Mouse (Mus musculus) lung, postnatal 0 days (tissue): ENCODE measurements at regions not wholly inside any gene's neighbourhood (a gene's known extent, or its start where the extent isn't known, plus 50 kb on each side); places are given as distances from the start of the nearest gene placed in this dataset.

ENCODE experiments used
- CTCF ChIP-seq: IDR thresholded peaks from 2 replicates; pipeline ENCODE4 v1.5.1; 2016; ENCODE audit warnings: antibody characterized with exemption, mild to moderate bottlenecking
- EP300 ChIP-seq: IDR thresholded peaks from 2 replicates; pipeline ENCODE4 v1.6.1; 2016; ENCODE audit warnings: antibody characterized with exemption, mild to moderate bottlenecking, control low read depth

DNA sequence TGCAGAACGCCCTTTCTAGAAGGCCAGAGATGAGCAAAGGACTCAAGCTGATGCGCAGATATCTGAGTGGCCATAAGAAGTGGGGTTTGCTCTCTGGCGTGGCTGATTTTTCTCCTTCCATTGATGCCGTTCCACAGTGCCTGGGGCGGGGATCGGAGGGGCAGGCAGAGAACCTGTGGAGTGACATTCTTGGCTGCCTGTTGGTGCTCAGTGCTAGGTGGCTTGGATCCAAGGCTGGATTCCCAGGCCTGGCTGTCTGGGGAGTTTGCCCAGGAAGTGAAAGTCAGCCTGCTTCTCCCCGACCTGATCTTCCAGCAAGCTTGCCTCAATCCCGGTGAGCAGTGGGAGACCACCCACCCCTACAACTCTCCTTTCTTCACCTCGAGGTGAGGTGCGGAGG, 181.5 kb downstream of the 3110018I06Rik start:
- TF ChIP-seq CTCF (no peak), EP300 (no peak)
